8 mouse cellular contexts compared by ENCODE assay signal in genomic region chr4:104368561-104369021, GRCm38 (mm10).
DNase-seq lines count a peak whose midpoint lies in the region; ATAC-seq and TF ChIP-seq lines count a peak whose summit lies in the region.

No protein-coding gene starts in this region.

- peak; percentile 47; the same call in 1 of the 2 replicates for TF ChIP-seq CTCF in kidney, postnatal 0 days (IDR thresholded peaks at IDR 0.05; ENCODE audit: low read depth)

- ATAC-seq in frontal cortex, adult (ENCODE audit: low TSS enrichment): peak; percentile 51; the same call in 1 of the 2 replicates
- ATAC-seq in kidney, postnatal 0 days (replicated peaks; ENCODE audit: low FRiP score, low read depth): peak; percentile 38; the same call in 1 of the 2 replicates
- ATAC-seq in liver, embryonic 11.5 days (replicated peaks; ENCODE audit: low FRiP score): no peak

- H3K9ac ChIP-seq in kidney, postnatal 0 days (ENCODE audit: low read depth, low read length): 0 out of 2 replicates have a peak overlapping the region, but pooled peaks have one; percentile 23
- H3K9ac ChIP-seq in liver, embryonic 11.5 days (ENCODE audit: low read depth, low read length): no peak overlapping the region

- no peaks in the 10 kb centered on the region for H3K9me3 ChIP-seq in kidney, postnatal 0 days (replicated peaks; ENCODE audit: low read length)
- no peaks in the 10 kb centered on the region for H3K9me3 ChIP-seq in liver, embryonic 11.5 days (ENCODE audit: control insufficient read depth, low read length)

- DNase-seq in gastrocnemius, adult 18-20 months (ENCODE audit: low spot score): peak; percentile 2
- DNase-seq in gastrocnemius, adult 8-10 months (ENCODE audit: low spot score in 2 of 2): no peak
- DNase-seq in cerebellum, adult 9-10 months: peak; percentile 81
- peak; percentile 58 for DNase-seq in kidney, postnatal 0 days (ENCODE audit: low spot score)
- peak; percentile 41 for DNase-seq in liver, embryonic 11.5 days (ENCODE audit: low spot score)
- DNase-seq in right cerebral cortex, postnatal 25 days: peak; percentile 74
- DNase-seq in ovary, adult 18-20 months (ENCODE audit: low spot score): no peak

- WGBS in kidney, postnatal 0 days: under 1% methylated on average over 20 of the region's 20 CpGs
- 1% methylated on average over 20 of the region's 20 CpGs for WGBS in liver, embryonic 11.5 days

- H3K4me3 ChIP-seq in kidney, postnatal 0 days (replicated peaks; ENCODE audit: low read depth, low read length): peak overlapping the region; percentile 68
- peak overlapping the region; percentile 56 for H3K4me3 ChIP-seq in liver, embryonic 11.5 days (ENCODE audit: low read depth, low read length)

- no peak overlapping the region for H3K27ac ChIP-seq in kidney, postnatal 0 days
- no peak overlapping the region for H3K27ac ChIP-seq in liver, embryonic 11.5 days (ENCODE audit: low read depth, low read length)

- H3K36me3 ChIP-seq in kidney, postnatal 0 days (ENCODE audit: insufficient read depth, low read length): no peaks in the 10 kb centered on the region
- no peaks in the 10 kb centered on the region for H3K36me3 ChIP-seq in liver, embryonic 11.5 days (ENCODE audit: control insufficient read depth, insufficient read depth, low read length)

- H3K4me1 ChIP-seq in kidney, postnatal 0 days (replicated peaks; ENCODE audit: insufficient read depth, low read length): peaks cover 15% of the 10 kb centered on the region; the same call in 1 of the 2 replicates
- no peaks in the 10 kb centered on the region for H3K4me1 ChIP-seq in liver, embryonic 11.5 days (replicated peaks; ENCODE audit: control insufficient read depth, insufficient read depth, low read length)

- H3K4me2 ChIP-seq in kidney, postnatal 0 days (ENCODE audit: low read length): peak overlapping the region; percentile 94
- H3K4me2 ChIP-seq in liver, embryonic 11.5 days: peak overlapping the region; percentile 66

- H3K27me3 ChIP-seq in kidney, postnatal 0 days (ENCODE audit: insufficient read depth, low read length): peaks cover 7% of the 10 kb centered on the region; the same call in 1 of the 2 replicates
- H3K27me3 ChIP-seq in liver, embryonic 11.5 days (replicated peaks; ENCODE audit: control insufficient read depth, insufficient read depth, low read length): peaks cover 66% of the 10 kb centered on the region

Comparison
In these comparisons a context has a peak if more than half of its experiments do, and no peak if none do; other contexts are left out.
1. DNase-seq: peak in gastrocnemius, adult 18-20 months (single experiment), cerebellum, adult 9-10 months (single experiment), kidney, postnatal 0 days (single experiment), liver, embryonic 11.5 days (single experiment) and right cerebral cortex, postnatal 25 days (single experiment); none in gastrocnemius, adult 8-10 months (0 of 2) and ovary, adult 18-20 months (single experiment).